Mouse (Mus musculus) liver, adult (tissue): Measurements from ENCODE around the gene Eif4g3.

ENCODE experiments used
- GATA4 ChIP-seq: IDR thresholded peaks from 2 replicates; pipeline ENCODE4 v1.6.1; 2014; ENCODE audit warnings: mild to moderate bottlenecking, low read length; ENCODE audit not compliant: insufficient replicate concordance

Eif4g3 gene

GRCm38 (mm10) chr4:138039275-138039651 lies 46.4 kb downstream of the Eif4g3 start:
- no peak for TF ChIP-seq GATA4

DNA sequence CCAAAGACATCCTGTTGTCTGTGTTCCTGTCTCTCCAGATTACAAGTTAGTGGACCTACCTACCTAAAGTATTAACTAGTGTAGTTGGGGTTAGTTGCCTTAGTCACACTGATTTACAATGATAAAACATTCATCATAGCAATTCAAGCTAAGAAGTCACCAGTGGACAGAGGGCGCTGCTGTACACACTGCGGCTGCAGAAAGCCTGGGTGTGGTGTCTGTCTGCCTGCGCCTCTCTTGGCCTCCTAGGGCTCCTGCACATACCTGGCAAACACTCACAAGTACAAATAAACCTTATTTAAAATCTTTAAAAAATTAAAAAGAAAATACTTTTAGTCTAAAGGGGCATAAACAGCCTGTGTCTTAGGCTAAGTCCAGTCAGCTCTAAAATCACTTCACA lies 47.8 kb downstream of the Eif4g3 start:
- TF ChIP-seq GATA4: no peak

- no peak for TF ChIP-seq GATA4
Observed at GRCm38 (mm10) chr4:138041566-138042256, 48.9 kb downstream of the Eif4g3 start.

GRCm38 (mm10) chr4:138042257-138042589 lies 49.4 kb downstream of the Eif4g3 start:
- no peak for TF ChIP-seq GATA4

- no peak for TF ChIP-seq GATA4
Observed at GRCm38 (mm10) chr4:138042625-138043024, 49.8 kb downstream of the Eif4g3 start.

- no peak for TF ChIP-seq GATA4
Observed at GRCm38 (mm10) chr4:138044841-138045500, 52.1 kb downstream of the Eif4g3 start.

- no peak for TF ChIP-seq GATA4
Observed at GRCm38 (mm10) chr4:138045809-138046208, 53.0 kb downstream of the Eif4g3 start.

DNA sequence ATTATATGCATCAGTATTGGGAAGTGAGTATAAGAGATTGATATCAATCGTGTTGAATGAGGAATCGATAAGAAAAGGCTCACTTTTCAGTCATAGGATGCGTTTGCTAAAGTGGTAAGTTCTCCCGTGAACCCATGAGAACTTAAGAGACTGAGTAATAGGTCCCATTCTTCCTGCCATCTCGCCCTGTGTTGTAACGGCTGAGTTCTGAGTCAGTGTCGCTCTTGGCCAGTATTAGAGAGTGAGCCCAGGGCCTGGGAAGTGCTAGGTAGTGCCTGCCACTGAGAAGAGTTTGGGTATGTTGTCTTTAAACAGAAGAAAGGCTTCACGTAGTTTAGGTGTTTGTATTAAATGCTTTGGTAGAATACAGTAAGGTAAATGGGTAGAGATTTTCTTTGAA lies 53.5 kb downstream of the Eif4g3 start:
- TF ChIP-seq GATA4: no peak

DNA sequence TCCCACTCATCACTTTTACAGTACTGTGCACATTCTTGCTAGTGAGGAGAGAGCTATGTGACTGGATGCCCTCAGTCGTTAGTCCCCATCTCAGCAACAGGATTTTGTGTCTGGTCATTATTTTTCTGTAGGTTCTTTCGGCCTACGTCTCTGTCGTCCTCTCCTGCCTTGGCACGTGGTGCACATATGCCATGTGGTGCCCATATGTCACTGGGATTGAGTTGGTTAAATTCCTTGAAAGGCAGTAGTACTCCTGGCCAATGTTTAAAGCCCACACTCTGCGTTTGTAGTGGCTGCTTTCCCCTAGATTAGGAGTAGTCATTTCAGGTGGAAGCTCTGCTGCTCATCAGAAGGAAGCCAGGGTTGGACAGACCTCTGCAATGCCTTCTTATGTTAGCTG lies 56.7 kb downstream of the Eif4g3 start:
- TF ChIP-seq GATA4: no peak

DNA sequence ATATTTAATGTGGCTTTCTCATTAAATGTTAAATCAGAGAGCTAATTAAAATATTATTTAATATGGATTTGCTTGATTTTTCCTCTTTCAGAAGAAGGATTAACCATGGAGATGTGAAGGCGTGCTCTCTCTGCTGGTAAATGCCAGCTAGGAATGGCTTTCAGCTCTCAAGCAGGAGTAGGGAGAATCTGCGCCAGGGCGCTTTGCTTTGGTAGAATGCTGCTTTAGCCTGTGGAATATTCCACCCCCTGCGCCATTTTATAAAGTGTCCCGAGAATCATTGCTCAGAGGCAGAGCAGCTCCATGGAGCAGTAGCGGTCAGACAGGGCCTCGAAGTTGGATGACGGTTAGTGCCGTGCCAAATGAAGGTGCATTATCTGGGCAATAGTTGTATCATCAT lies 58.7 kb downstream of the Eif4g3 start:
- no peak for TF ChIP-seq GATA4

DNA sequence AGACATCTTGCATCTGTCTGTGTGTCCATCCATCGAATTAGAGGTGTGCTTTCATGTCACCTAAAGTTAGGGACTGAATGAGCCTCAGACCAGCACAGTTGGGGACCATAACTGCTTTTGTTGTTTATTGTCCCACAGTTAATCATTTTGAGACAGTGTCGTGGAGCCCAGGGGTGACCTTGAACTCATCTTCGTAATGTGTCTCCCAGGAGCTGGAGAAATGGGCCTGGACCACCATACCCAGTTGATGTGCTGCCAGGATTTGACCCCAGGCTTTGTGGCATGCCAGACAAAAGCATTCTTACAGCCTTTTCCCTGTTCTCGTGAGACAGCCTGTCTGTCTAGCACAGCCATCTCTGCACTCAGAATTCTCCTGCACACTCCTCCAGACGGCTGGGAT lies 63.8 kb downstream of the Eif4g3 start:
- TF ChIP-seq GATA4: no peak

GRCm38 (mm10) chr4:138061161-138061560 lies 68.3 kb downstream of the Eif4g3 start:
- no peak for TF ChIP-seq GATA4

DNA sequence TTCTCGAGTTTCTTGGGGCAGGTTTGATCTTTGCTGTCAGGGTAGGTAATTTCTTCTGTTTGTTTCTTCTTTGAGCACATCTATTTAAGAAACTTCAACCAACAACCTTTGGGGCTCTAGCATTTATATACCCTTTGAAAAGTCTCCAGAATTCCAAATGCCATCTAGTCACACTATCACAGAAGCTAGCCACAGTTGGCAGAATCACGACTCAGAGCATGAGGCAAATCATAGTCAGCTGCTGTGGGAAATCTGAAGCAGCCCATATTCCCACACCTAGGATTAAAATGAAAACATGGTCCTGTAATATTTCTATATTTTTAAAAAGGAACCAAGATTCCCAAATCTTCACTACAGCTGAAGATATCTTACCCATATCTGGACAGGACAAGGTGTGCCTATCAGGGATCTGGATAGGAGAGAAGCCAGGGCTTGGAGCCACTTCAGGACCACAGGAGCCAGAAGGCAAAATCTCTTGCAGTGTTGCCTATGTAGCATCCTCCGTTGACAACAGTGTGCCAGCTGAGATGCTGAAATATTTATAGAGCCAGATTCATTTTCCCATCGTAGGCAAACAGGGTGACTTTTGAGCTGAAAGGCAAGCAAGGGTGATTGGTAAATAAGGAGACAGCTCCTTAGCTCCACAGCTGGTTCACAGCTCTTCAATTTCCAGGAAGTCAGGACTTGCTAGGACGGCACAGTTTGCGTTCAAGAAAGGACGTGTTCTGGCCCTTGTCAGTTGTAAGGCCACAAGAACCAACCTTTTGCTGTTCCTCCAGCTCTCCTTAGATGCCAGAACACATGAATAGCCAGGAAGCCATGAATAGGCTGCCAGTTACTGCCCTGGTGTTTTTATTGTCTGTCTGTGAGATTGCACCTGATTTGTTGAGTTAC lies 70.8 kb downstream of the Eif4g3 start:
- TF ChIP-seq GATA4: no peak

- TF ChIP-seq GATA4: no peak
Observed at GRCm38 (mm10) chr4:138064882-138065592, 72.2 kb downstream of the Eif4g3 start.

DNA sequence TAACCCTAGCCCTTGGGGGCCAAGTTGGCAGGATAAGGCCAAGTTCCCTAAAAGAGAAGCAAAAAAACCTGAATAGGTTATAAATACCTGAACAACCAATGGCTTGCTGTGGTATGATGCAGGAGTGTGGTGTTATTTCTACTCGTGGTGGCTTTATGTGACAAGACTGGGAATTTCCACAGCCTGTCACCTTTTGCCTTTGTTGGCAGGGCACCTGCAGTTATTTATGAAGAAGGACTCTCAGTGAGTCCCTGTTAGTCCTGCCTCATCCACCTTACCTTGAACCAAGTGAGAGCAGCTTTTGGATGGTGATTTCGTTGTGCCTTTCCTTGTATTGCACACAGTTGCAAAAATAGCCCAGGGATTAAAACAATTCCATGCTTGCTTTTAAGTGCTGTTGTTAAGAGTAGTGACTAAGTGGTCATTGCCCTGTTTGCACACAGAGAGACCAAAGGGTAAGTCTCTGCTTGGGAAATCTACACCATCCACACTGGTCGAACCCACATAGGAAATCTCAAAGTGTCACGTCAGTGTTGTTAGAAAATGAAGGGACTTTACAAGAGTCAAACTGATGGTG lies 72.9 kb downstream of the Eif4g3 start:
- TF ChIP-seq GATA4: no peak
